Mouse (Mus musculus) forelimb bud, embryonic 11.5 days (tissue): ENCODE results near the gene Omt2b.
"Not testable (repeated sequence)": the region's sequence is repeated elsewhere in the genome, so short reads cannot be mapped to it uniquely, and the experiment has no call there.

Source experiments
- DNase-seq: peaks from one replicate; pipeline ENCODE4 v3.0.0-alpha.2; 2012; ENCODE audit warnings: low read depth, low spot score

The Omt2b gene

GRCm38 (mm10) chr9:78327289-78327688 is at the start of gene Omt2b:
TSS of gene Omt2b (plus strand) at chr9:78327589.
- not testable (repeated sequence) for DNase-seq

GRCm38 (mm10) chr9:78282002-78282711 is 45.2 kb upstream of the Omt2b start:
- DNase-seq = not testable (repeated sequence)

- DNase-seq = not testable (repeated sequence)
Measured at GRCm38 (mm10) chr9:78289063-78289462, 38.3 kb upstream of the Omt2b start.

- DNase-seq = not testable (repeated sequence)
Measured at GRCm38 (mm10) chr9:78289723-78290122, 37.7 kb upstream of the Omt2b start, which contains the start of gene Gm10639. TSS of gene Gm10639 (plus strand) at chr9:78289923.

- DNase-seq = not testable (repeated sequence)
Measured at GRCm38 (mm10) chr9:78292462-78292861, 34.9 kb upstream of the Omt2b start.

GRCm38 (mm10) chr9:78293683-78294082 is 33.7 kb upstream of the Omt2b start:
- DNase-seq = not testable (repeated sequence)

- not testable (repeated sequence) for DNase-seq
Measured at GRCm38 (mm10) chr9:78294781-78295180, 32.6 kb upstream of the Omt2b start.

- peak; percentile 62 for DNase-seq
Measured at GRCm38 (mm10) chr9:78296089-78296488, 31.3 kb upstream of the Omt2b start.

- no peak for DNase-seq
Measured at GRCm38 (mm10) chr9:78298232-78298631, 29.2 kb upstream of the Omt2b start.

- DNase-seq = not testable (repeated sequence)
Measured at GRCm38 (mm10) chr9:78299143-78299542, 28.2 kb upstream of the Omt2b start.

GRCm38 (mm10) chr9:78308122-78308521 is 19.3 kb upstream of the Omt2b start:
- not testable (repeated sequence) for DNase-seq

GRCm38 (mm10) chr9:78314696-78315095 is 12.7 kb upstream of the Omt2b start, which contains the start of gene Omt2a:
TSS of gene Omt2a (minus strand) at chr9:78314796.
- no peak for DNase-seq

GRCm38 (mm10) chr9:78319499-78319898 is 7.9 kb upstream of the Omt2b start:
- DNase-seq = no peak

GRCm38 (mm10) chr9:78337050-78337449 is 9.7 kb downstream of the Omt2b start:
- not testable (repeated sequence) for DNase-seq

GRCm38 (mm10) chr9:78340324-78340723 is 12.9 kb downstream of the Omt2b start:
- peak; percentile 46 for DNase-seq

- not testable (repeated sequence) for DNase-seq
Measured at GRCm38 (mm10) chr9:78342494-78342893, 15.1 kb downstream of the Omt2b start.

GRCm38 (mm10) chr9:78343055-78343454 is 15.7 kb downstream of the Omt2b start:
- DNase-seq = not testable (repeated sequence)

- DNase-seq = not testable (repeated sequence)
Measured at GRCm38 (mm10) chr9:78345235-78345634, 17.8 kb downstream of the Omt2b start.

GRCm38 (mm10) chr9:78347004-78347403 is 19.6 kb downstream of the Omt2b start:
- DNase-seq = no peak

GRCm38 (mm10) chr9:78348206-78349004 is 21.0 kb downstream of the Omt2b start:
- DNase-seq = not testable (repeated sequence)

- DNase-seq = not testable (repeated sequence)
Measured at GRCm38 (mm10) chr9:78349141-78349540, 21.8 kb downstream of the Omt2b start.

GRCm38 (mm10) chr9:78350007-78350406 is 22.6 kb downstream of the Omt2b start:
- DNase-seq = not testable (repeated sequence)
